Mouse (Mus musculus) olfactory bulb, adult 2 months (tissue): Measurements from ENCODE around the gene Ppp2r1b.

Experiments used
- CTCF ChIP-seq: fragments of 200-500 bp; IDR thresholded peaks from 2 replicates; pipeline ENCODE4 v1.5.1; 2012; ENCODE audit warnings: low read depth, mild to moderate bottlenecking, low read length, moderate library complexity; ENCODE audit not compliant: insufficient read depth
- POLR2A ChIP-seq: fragments of 200-500 bp; IDR thresholded peaks from 2 replicates; pipeline ENCODE4 v1.6.1; 2012; ENCODE audit warnings: mild to moderate bottlenecking, low read depth, low read length, moderate library complexity; ENCODE audit not compliant: insufficient read depth

DNA sequence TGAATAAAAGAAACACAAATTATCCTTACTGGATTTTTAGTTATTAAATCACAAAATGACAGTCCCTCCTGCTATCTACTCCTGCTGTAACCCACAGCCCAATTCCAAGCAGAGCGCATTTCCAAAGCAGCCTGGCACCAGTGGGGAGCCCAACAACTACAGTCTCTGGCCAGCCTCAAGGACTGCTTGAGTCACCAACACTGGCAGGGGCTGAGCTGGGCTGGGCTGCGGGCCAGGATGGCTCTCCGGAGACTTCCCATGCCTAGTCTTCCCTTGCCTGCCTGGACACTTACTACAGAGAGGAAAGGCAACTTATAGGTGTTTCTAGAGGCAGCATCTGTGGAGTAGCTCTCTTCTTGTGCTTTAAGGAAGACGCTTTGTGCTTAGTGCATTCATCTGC, 48.6 kb downstream of the Ppp2r1b start:
- TF ChIP-seq POLR2A (no peak), CTCF (no peak)
